Mouse (Mus musculus) CH12.LX (cell line): ENCODE data around the gene Zfp459. TPM values are rescaled to one million over a fixed set of nuclear protein-coding genes. Genes with fewer than 3 reads are reported as not detected.
"Not testable (repeated sequence)": the region's sequence is repeated elsewhere in the genome, so short reads cannot be mapped to it uniquely, and the experiment has no call there.

Experiments
- DNase-seq: peaks from one replicate; pipeline ENCODE4 v3.0.0-alpha.2; 2013; ENCODE audit errors: extremely low read depth
- H3K27ac ChIP-seq: 2 replicates; pipeline ENCODE4 v1.5.1; 2012; ENCODE audit warnings: low read depth, mild to moderate bottlenecking, control low read depth, moderate library complexity; ENCODE audit not compliant: insufficient read depth
- H3K27me3 ChIP-seq: replicated peaks from 2 replicates; pipeline ENCODE3; 2012; ENCODE audit warnings: inconsistent platforms
- H3K36me3 ChIP-seq, 2 experiments: replicated peaks in 1 of 2; 2 replicates each; pipeline versions ENCODE3 to v1.6.1; 2012; ENCODE audit warnings: inconsistent platforms in 1 of 2, low read length in 1 of 2, mild to moderate bottlenecking in 1 of 2, mixed read lengths in 1 of 2, moderate library complexity in 1 of 2; ENCODE audit not compliant: control insufficient read depth in 1 of 2, insufficient read depth in 1 of 2
- H3K4me1 ChIP-seq, 2 experiments: 2 replicates each; pipeline ENCODE4 v1.6.1; 2012; ENCODE audit warnings: inconsistent platforms in 1 of 2, moderate library complexity in 1 of 2; ENCODE audit not compliant: insufficient read depth in 2 of 2, control insufficient read depth in 1 of 2
- H3K4me2 ChIP-seq: 2 replicates; pipeline ENCODE4 v1.6.1; 2012; ENCODE audit warnings: low read depth, mild to moderate bottlenecking, control low read depth; ENCODE audit not compliant: poor library complexity, insufficient read depth, severe bottlenecking
- H3K4me3 ChIP-seq, 3 experiments: fragments of 150-350 bp in 1 of 3; sonication (generic) in 1 of 3; replicated peaks in 1 of 3; 2 replicates each; pipeline versions ENCODE3 to v1.5.1; 2011 to 2012; ENCODE audit warnings: low read depth in 2 of 3, low read length in 2 of 3, mild to moderate bottlenecking in 2 of 3, moderate library complexity in 2 of 3, control low read depth in 1 of 3, improper control_type of control experiment in 1 of 3, inconsistent platforms in 1 of 3, mixed read lengths in 1 of 3; ENCODE audit not compliant: poor library complexity in 1 of 3
- H3K79me2 ChIP-seq: replicated peaks from 2 replicates; pipeline ENCODE4 v1.6.1; 2012; ENCODE audit warnings: mild to moderate bottlenecking, moderate library complexity; ENCODE audit not compliant: control insufficient read depth, poor library complexity, insufficient read depth, severe bottlenecking; ENCODE audit errors: extremely low read depth
- H3K9ac ChIP-seq: 2 replicates; pipeline ENCODE4 v1.6.1; 2012; ENCODE audit warnings: low read depth, mild to moderate bottlenecking, control low read depth, moderate library complexity; ENCODE audit not compliant: insufficient read depth
- H3K9me3 ChIP-seq: replicated peaks from 2 replicates; pipeline ENCODE3; 2012; ENCODE audit warnings: low read length, inconsistent platforms, mixed read lengths
- CTCF ChIP-seq, 2 experiments: IDR thresholded peaks in 1 of 2; conservative IDR thresholded peaks in 1 of 2; 2 replicates each; pipeline ENCODE4 v1.5.1; 2011 to 2012; ENCODE audit warnings: low read depth in 2 of 2, low read length in 2 of 2, improper control_type of control experiment in 1 of 2, inconsistent platforms in 1 of 2, mild to moderate bottlenecking in 1 of 2, moderate library complexity in 1 of 2
- ETS1 ChIP-seq: conservative IDR thresholded peaks from 2 replicates; pipeline ENCODE4 v1.6.1; 2012; ENCODE audit warnings: low read depth, mild to moderate bottlenecking, inconsistent platforms, low read length, improper control_type of control experiment, moderate library complexity
- HCFC1 ChIP-seq: IDR thresholded peaks from 2 replicates; pipeline ENCODE4 v1.6.1; 2012; ENCODE audit warnings: low read depth, mild to moderate bottlenecking, inconsistent platforms, low read length, improper control_type of control experiment
- KAT2A ChIP-seq: IDR thresholded peaks from 2 replicates; pipeline ENCODE4 v1.6.1; 2012; ENCODE audit warnings: low read length, improper control_type of control experiment, inconsistent platforms; ENCODE audit not compliant: insufficient replicate concordance
- MAZ ChIP-seq: IDR thresholded peaks from 2 replicates; pipeline ENCODE4 v1.6.1; 2012; ENCODE audit warnings: low read depth, mild to moderate bottlenecking, inconsistent platforms, low read length, improper control_type of control experiment, moderate library complexity
- MXI1 ChIP-seq: IDR thresholded peaks from 2 replicates; pipeline ENCODE4 v1.6.1; 2011; ENCODE audit warnings: mild to moderate bottlenecking, low read depth, low read length, improper control_type of control experiment
- POLR2A ChIP-seq: IDR thresholded peaks from 2 replicates; pipeline ENCODE4 v1.6.1; 2011; ENCODE audit warnings: low read depth, mild to moderate bottlenecking, improper control_type of control experiment, low read length
- POLR2AphosphoS2 ChIP-seq: IDR thresholded peaks from 2 replicates; pipeline ENCODE4 v1.6.1; 2011; ENCODE audit warnings: low read depth, low read length, improper control_type of control experiment
- RCOR1 ChIP-seq: conservative IDR thresholded peaks from 2 replicates; pipeline ENCODE4 v1.6.1; 2012; ENCODE audit warnings: low read depth, mild to moderate bottlenecking, inconsistent platforms, low read length, improper control_type of control experiment
- SIN3A ChIP-seq: IDR thresholded peaks from 2 replicates; pipeline ENCODE4 v1.6.1; 2012; ENCODE audit warnings: low read length, improper control_type of control experiment, inconsistent platforms
- SMC3 ChIP-seq: IDR thresholded peaks from 2 replicates; pipeline ENCODE4 v1.6.1; 2011; ENCODE audit warnings: low read depth, low read length, improper control_type of control experiment
- UBTF ChIP-seq: IDR thresholded peaks from 2 replicates; pipeline ENCODE4 v1.6.1; 2012; ENCODE audit warnings: low read depth, mild to moderate bottlenecking, inconsistent platforms, low read length, improper control_type of control experiment, moderate library complexity
- USF1 ChIP-seq: IDR thresholded peaks from 2 replicates; pipeline ENCODE4 v1.6.1; 2014; ENCODE audit warnings: low read depth, mild to moderate bottlenecking, inconsistent platforms, low read length, improper control_type of control experiment
- ZKSCAN1 ChIP-seq: IDR thresholded peaks from 2 replicates; pipeline ENCODE4 v1.6.1; 2012; ENCODE audit warnings: low read depth, inconsistent platforms, low read length, improper control_type of control experiment, borderline replicate concordance
- ZNF384 ChIP-seq: IDR thresholded peaks from 2 replicates; pipeline ENCODE4 v1.6.1; 2012; ENCODE audit warnings: low read depth, low read length, improper control_type of control experiment, inconsistent platforms
- dilution Hi-C: fragments of 300-500 bp; cut with MboI; formaldehyde crosslinking; loops from 2 replicates; pipeline ENCODE4 v1.14.3; 2020; ENCODE audit warnings: low sequenced_read_pairs; ENCODE audit not compliant: extremely low pct_unique_long_range_greater_than_20kb, extremely low pct_ligation_motif_present
- in situ Hi-C: fragments of 300-500 bp; cut with MboI; formaldehyde crosslinking; loops from 3 replicates; pipeline ENCODE4 v1.14.3; 2019; ENCODE audit warnings: low sequenced_read_pairs, low pct_ligation_motif_present, low pct_unique_long_range_greater_than_20kb, mixed read lengths
- polyA plus RNA-seq: library from polyadenylated mRNA; unstranded; fragments of >175 nt; gene quantifications from 2 replicates; pipeline ENCODE4 v1.2.1, GENCODE M21; 2012; ENCODE audit warnings: low read depth; ENCODE audit not compliant: insufficient read length
- total RNA-seq, 2 experiments: library from RNA; depleted of rRNA; stranded (reverse); fragments of 300-350 nt in 1 of 2; fragments of >200 nt in 1 of 2; gene quantifications; 2 replicates each; pipeline ENCODE4 v1.2.3; 2012 to 2014

Zfp459 gene
- total and polyA plus RNA-seq, 3 experiments = 0.12 to 0.47 TPM; not detected in 1

- TF ChIP-seq ETS1 (no peak), ZNF384 (no peak), MXI1 (peak; percentile 93), USF1 (no peak), ZKSCAN1 (no peak), POLR2A (peak; percentile 42), POLR2AphosphoS2 (no peak), SMC3 (no peak), SIN3A (peak; percentile 97), CTCF (conservative IDR thresholded peaks at IDR 0.05 in 1 of 2, IDR thresholded peaks at IDR 0.05 in 1 of 2; ENCODE audit: low read depth in 2 of 2, low read length in 2 of 2) (no peak), MAZ (0 out of 2 replicates have a peak, but pooled peaks have one; percentile 27), KAT2A (peak; percentile 74; the same call in 1 of the 2 replicates), RCOR1 (0 out of 2 replicates have a peak, but pooled peaks have one; percentile 19), UBTF (no peak), HCFC1 (peak; percentile 93)
Measured at GRCm38 (mm10) chr13:67451172-67452020, 30.2 kb upstream of the Zfp459 start, which contains the start of gene Zfp874a (continued).

- peaks cover 4 to 23% of the 10 kb centered on the region in 2 experiments for H3K36me3 ChIP-seq
- H3K9ac ChIP-seq, H3K79me2 ChIP-seq, H3K4me1 ChIP-seq, H3K4me3 ChIP-seq, in situ Hi-C loops, dilution Hi-C loops, DNase-seq, H3K9me3 ChIP-seq, H3K4me2 ChIP-seq, H3K27me3 ChIP-seq, H3K27ac ChIP-seq: not testable (repeated sequence)
Measured at GRCm38 (mm10) chr13:67437095-67437494, 15.9 kb upstream of the Zfp459 start.

- Histone ChIP-seq H3K79me2 (no peaks in the 10 kb centered on the region), H3K36me3 (no peaks in the 10 kb centered on the region), H3K9ac (no peak overlapping the region), H3K4me2 (no peak overlapping the region), H3K27ac (no peak overlapping the region), H3K4me1 (no peaks in the 10 kb centered on the region), H3K4me3 (no peak overlapping the region), H3K27me3 (no peaks in the 10 kb centered on the region), H3K9me3 (no peaks in the 10 kb centered on the region)
- dilution Hi-C loops (no loop called here), in situ Hi-C loops (no loop called here)
- no peak for DNase-seq
- TF ChIP-seq MXI1 = no peak
- TF ChIP-seq ZKSCAN1 = no peak
Measured at GRCm38 (mm10) chr13:67428116-67428515, 6.9 kb upstream of the Zfp459 start.

- H3K27me3 ChIP-seq, dilution Hi-C loops, H3K4me1 ChIP-seq, H3K9me3 ChIP-seq, DNase-seq, in situ Hi-C loops, H3K9ac ChIP-seq, H3K4me3 ChIP-seq, H3K27ac ChIP-seq, H3K79me2 ChIP-seq, H3K36me3 ChIP-seq, H3K4me2 ChIP-seq: not testable (repeated sequence)
Measured at GRCm38 (mm10) chr13:67425699-67426098, 4.5 kb upstream of the Zfp459 start.

DNA sequence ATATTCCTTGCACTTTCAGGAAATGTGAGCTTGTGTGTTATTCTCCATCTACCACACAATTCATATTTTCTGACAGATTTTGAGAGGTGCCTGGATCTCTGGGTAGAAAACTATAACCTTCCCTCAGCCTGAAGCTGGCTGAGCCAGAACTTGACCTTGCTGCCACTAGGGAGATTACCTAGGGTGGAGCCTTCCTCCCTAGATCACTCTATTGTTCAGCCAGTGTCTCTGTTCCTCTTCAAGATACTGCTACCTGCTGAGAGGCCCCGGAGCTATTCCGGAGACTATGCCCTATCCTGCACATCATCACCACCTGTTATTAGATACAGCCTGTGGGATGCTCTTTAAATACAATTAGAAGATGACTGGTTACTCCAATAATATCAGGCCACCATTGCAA, 1.3 kb upstream of the Zfp459 start:
- dilution Hi-C loops, H3K4me3 ChIP-seq, H3K9me3 ChIP-seq, H3K27me3 ChIP-seq, H3K27ac ChIP-seq, H3K79me2 ChIP-seq, H3K36me3 ChIP-seq, H3K4me1 ChIP-seq, H3K9ac ChIP-seq, H3K4me2 ChIP-seq, DNase-seq, in situ Hi-C loops: not testable (repeated sequence)
